Mouse (Mus musculus) heart, adult 2 months (tissue): ENCODE measurements around the gene Chd8.

Experiments
- CTCF ChIP-seq: fragments of 200-600 bp; IDR thresholded peaks from 2 replicates; pipeline ENCODE4 v1.8.1; 2022; ENCODE audit warnings: antibody characterized with exemption, mild to moderate bottlenecking, moderate library complexity
- EP300 ChIP-seq: fragments of 200-500 bp; IDR thresholded peaks from 2 replicates; pipeline ENCODE4 v1.6.1; 2011; ENCODE audit warnings: low read depth, low read length, control low read depth; ENCODE audit not compliant: insufficient read depth

- TF ChIP-seq CTCF (no peak), EP300 (no peak)
Measured at GRCm38 (mm10) chr14:52232249-52232648, 25.3 kb downstream of the Chd8 start.
